Mouse (Mus musculus): ENCODE data around the gene Cenpm.
"Not testable (repeated sequence)": the region's sequence is repeated elsewhere in the genome, so short reads cannot be mapped to it uniquely, and the experiment has no call there.

The Cenpm gene

DNA sequence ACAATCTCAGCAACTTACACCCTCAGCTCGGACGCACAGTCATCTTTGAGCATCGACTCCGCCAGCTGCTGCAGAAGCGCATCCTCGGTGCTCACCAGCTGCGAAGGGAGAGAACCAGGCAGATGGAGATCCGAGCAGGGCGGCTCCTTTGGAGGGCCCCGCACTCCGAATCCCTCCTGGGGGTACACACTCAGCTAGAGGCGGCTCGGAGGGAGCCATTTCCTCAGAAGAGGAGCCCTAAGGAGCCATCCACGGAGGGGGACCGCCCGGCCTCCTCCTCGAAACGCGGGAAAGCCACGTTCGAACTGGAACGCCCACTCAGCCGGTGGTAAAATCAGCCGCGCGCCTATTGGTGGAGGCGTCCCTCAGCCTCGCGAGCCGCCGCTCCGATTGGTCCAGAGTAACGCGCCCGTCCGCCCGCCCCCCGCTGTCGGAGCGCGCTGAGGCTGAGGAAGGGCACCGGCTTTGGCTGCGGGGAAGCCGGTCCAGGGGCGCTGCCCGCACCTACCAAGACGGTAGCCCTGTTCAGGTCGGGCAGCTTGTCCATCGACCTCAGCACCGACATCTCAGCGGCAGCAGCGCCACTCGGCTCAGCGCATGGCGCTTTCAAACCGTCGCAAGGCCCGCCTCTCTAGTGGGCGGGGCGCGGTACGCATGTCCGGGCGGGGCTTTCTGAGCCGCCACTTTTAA is at the start of gene Cenpm:
TSS of gene Cenpm (minus strand) at position 634 of the 690 bp plus-strand sequence.
- peak; percentile 90 to 95 for DNase-seq (ENCODE audit: low spot score in 2 of 2)

DNA sequence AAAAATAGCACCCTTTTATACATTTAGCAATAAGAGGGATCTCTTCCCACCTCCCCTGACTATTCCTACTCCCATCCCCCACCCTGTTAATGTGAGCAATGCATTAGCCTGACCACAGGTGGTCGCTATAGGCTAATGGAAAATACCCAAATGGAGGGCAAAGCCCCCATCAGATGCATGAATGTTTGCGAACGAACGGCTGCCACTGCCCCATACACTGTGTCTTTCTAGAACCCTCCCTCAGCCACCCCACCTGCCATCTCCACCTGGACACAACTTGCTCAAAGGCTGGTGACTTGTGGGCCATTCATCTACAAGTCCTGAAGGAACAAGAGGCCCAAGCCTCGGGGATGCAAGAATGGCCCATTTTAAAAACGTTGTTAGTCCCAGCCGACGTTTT is 49.5 kb upstream of the Cenpm start:
- DNase-seq (ENCODE audit: low spot score in 2 of 2), result peak in 1 of 2 experiments; percentile 50

DNA sequence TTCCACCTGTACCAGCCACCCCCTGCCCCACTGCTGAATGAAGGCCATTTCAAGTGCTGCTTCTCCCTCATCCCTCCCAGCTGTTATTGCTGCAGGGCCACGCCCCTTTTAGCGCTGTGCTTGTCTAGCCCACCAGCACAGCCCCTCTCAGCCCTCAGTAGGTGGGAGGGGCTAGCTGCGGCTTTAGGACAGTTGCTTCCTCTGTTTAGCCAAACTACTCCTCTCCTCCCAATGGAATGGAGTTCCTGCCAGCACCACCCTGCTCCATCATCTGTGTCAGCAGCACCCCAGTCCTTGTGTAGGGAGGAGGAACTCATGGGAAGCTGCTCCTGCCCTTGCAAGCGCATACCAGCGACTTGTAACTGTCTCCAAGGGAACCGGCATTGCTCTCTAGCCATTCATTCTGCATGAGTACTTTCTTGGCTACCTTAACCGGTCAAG is 48.7 kb upstream of the Cenpm start:
- DNase-seq (ENCODE audit: low spot score in 2 of 2), result no peak

DNA sequence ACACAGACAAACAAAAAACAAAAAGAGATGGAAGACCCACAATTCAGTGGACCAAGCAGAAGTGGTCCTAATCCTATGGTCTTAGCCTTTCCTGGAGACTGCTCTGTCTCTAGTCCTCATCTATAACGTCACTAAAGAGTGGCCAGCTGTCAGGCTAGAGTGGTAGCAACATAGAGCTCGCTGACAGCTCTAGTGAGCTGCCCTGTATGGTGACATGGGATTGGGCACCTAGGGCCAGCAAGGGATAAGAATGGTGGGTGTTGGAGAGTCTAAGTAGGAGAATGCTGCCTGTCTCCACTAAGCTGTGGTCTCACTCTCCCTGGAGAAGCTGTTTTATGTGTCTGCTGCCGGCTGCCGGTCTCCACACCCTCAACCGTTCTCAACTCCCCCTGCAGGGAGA is 48.3 kb upstream of the Cenpm start:
- DNase-seq (ENCODE audit: low spot score in 2 of 2), result no peak

DNA sequence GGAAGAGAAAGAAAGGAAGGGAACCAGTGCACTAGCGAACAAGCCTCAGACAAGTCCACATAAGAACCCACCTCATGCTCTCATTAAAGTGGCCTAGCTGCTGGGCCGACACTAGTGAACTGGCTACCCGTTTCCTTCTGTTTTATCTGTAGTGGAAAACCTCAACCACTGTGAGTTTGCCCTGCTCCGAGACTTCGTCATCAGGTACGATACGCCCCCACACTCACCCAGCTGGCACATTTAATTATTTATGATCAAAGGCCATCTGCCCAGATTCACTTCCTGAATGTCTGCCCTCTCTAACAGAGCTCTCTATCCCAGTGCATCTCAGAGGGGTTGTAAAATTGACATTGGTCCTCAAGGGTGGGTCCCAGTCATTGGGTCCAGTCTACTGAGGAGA is 45.7 kb upstream of the Cenpm start:
- no peak for DNase-seq (ENCODE audit: low spot score in 2 of 2)

DNA sequence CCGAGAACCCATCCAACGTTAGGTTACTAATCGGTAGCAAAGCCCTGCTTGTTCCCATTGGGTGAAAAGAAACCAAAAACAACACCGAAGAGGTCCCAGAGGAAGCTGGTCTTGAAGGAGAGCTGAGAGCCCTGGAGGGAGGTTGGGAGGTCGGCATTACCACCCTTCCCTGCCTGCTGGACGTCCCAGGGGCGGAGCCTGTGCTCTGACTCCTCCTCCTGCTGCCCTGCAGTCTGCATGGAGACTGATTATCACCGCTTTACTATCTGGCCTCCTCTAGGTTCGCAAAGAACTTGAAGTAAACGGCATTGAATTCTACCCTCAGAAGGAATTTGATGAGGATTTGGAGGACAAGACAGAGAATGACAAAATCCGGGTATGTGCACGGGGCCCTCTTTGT is 41.6 kb upstream of the Cenpm start:
- DNase-seq (ENCODE audit: low spot score in 2 of 2), result no peak

DNA sequence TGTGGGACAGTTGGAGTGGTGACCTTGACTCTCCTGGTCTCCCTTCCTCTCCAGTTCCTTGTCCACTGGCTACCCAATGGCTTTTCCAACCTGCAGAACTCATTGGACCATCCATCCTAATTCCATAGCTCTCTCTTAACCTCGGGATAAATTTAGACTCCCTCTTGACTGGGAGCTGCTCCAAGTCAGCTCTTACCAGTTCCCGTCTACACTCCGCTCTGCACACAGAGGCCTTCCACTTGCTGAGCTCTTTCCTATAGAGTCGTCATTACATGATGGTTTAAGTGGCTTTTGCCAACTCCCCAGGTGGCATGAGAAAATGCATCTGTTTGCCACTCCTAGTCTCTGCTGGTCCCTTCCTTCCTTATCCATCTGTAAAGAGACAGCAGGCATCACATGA is 36.1 kb upstream of the Cenpm start:
- DNase-seq (ENCODE audit: low spot score in 2 of 2), result no peak

DNA sequence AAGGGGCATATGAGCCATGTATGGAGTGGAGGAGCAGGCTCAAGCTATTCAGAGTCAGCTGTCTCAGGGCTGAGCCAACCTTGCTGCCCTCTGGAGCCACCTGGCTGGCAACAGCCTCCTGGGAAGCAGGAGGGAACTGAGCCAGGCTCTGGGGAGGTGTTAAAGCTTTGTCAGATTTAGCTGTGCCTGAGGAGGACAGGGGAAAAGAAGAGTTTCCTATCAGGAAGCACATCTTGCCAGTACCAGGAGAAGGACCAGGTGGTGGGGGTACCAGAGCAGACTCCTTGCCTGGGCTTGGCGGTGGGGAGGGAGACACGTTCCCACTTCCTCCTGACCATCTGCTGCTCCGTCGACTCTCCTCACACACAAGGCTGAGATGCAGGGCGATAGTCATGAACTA is 33.0 kb upstream of the Cenpm start:
- peak in 1 of 2 experiments; percentile 50 for DNase-seq (ENCODE audit: low spot score in 2 of 2)

DNA sequence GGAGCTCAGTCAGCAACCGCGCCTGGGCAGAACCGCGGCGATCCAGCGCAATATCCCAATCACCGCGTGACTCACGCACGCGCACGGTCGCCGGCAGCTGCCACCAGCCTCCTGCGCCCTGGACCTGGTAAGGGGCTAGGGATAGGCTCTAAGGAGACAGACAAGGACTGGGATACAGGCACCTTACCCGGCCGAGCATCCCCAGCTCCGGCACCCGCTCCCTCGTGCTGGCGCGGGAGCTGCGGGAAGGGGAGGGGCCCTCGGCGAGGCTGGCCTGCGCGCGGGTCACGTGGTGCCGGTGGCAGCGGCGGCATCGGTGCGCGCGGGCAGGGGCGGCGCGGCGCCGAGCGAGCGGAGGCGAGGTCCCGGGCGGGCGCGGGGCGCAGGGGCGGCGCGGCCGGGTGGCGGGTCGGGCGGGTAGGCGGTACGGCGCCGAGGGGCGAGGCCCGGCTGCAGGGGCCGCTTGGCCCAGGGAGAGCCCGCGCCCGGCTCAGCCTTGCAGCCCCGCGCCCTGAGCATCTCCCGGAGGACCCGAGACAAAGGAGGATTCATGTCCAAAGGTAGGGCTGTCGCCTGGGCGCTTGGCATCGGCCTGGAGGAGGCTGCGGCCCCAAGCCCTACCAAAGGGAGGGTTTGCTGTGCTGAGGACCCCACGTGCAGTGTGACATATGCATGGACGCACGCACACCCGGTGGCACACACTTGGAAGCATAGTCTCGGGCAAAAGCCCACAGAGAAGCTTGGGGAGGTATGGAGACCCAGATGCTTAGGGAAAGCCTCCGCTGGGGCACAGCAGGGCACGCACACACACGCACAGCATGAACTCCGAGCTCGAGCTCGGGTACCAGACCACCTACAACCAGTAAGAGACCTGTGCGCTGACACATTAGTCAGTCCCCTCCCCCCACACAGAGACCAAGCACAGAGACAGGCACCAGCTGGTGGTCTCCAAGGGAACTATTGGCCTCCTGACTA is 30.7 kb upstream of the Cenpm start:
- DNase-seq (ENCODE audit: low spot score in 2 of 2), result peak; percentile 61 to 78

DNA sequence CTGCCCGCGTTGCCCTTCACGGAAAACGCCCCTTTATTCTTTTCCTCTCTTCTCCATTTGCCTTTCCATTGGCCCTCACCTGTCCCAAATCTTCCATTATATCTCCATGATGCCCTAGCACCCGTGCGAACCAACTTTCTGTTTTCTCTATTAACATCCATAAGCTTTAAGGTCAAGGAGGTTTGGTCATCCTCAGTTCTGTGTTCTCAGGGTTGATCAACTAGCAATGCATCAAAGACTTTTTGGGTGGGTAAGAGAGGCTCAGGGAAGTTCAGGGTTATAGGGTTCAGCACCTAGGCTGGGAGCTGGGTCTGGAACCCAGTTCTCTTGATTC is 30.0 kb upstream of the Cenpm start, which contains the start of gene Sept3:
TSS of gene Sept3 (plus strand) at position 301 of the 334 bp plus-strand sequence.
- DNase-seq (ENCODE audit: low spot score in 2 of 2), result no peak

DNA sequence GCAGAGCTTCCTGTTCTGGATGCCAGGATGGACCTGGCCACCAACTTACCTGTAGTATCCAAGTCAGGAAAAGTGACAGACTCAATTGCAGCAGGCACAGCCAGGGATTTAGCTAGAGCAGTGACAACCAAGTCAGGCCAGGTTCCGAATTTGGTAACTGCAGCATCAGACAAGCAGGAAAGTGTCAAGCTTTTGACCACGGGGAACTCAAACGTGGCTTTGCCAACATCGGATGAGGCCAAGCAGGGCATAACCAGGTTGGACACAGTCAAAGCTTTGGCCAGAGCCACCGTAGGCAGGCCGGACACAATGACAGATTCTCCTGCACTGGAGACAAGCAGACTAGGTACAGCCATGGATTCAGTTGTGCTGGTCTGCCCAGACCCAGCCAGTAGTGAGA is 27.7 kb upstream of the Cenpm start:
- no peak for DNase-seq (ENCODE audit: low spot score in 2 of 2)

DNA sequence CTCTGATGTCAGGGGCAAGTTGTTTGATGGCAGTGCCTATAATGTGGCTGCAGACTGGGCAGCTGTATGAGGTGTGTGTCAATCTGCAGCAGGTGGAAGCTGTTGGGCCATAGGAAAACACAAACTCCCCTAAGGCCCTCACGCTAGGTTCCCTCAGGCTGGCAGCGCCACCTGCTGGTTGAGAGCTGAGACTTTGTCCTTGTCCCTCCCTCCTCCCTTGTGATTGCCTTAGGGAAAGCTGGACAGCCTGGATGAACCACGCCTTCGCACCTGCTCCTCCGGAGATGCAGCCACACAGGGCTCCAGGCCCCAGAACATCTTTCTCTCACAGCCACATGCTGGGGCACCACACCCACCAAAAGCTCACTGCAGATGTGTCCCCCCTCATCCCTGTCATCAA is 26.7 kb upstream of the Cenpm start:
- peak; percentile 54 to 81 for DNase-seq (ENCODE audit: low spot score in 2 of 2)

DNA sequence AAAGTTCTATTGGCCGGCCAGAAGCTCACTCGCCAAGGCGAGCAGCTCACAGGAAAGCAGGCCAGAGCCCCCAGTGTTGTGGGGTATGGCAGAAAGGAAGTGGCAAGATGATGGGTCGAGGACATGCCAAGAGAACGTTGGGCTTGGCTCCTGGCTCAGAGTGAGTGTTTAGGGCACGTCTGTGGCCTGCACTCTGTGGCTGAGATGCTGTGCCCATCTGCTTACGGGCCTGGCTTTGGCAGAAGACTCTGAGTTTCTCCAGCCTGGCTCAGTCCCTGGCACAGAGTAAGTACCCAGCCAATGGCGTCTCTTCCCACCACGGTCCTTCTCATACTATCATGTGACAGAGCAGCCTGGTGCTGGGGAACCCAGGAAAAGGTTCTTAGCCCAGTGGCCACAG is 24.2 kb upstream of the Cenpm start:
- peak in 1 of 2 experiments; percentile 42 for DNase-seq (ENCODE audit: low spot score in 2 of 2)

DNA sequence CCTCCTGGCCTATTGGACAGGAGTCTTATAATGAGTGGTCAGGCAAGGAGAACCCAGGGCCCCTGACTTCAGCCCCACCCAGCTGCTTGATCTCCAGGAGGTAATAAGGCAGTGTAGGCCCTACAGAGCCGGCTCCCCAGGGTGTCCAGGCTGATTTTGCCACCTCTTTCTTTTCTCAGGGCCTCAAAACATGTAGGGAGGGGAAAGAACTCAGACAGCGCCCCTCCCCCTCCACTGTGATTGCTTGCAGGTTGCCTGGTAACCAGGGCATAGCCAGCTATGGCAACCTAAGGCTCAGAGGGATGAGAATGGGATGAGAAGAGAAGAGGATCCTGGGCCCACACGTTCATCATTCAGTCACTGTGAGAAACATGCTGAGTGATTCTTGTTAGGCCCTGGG is 23.6 kb upstream of the Cenpm start:
- peak in 1 of 2 experiments; percentile 49 for DNase-seq (ENCODE audit: low spot score in 2 of 2)

DNA sequence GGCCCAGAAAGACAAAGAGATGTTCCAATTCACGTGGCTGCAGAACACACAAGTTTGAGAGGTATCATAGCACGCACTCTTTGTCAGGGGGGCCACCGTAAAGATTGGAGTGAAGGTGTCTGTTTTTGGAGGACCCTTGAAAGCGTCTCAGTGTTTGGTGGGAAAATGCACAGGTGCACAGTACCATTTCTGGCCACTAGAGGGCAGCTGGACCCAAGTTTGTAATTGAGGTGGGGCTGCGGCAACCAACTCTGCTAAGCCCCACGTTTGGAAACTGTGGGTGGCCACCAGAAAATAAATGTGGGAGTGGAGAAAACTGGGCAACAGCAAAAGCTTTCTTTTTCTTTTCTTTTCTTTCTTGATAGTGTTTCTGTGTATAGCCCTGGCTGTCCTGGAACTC is 21.8 kb upstream of the Cenpm start:
- DNase-seq (ENCODE audit: low spot score in 2 of 2), result peak; percentile 64 to 83

DNA sequence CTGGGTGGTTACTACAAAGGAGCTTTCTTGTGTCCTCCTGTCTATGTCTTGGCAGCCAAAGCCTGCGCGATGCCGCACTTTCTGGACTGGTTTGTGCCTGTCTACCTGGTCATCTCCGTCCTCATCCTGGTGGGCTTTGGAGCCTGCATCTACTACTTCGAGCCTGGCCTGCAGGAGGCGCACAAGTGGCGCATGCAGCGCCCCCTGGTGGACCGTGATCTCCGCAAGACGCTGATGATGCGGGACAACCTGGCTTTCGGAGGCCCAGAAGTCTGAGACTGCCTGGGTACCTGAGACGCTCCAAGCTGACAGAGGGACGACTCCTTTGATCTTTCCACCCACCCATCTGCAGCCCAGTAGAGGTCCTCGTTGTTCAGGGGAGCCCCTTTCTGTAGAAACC is 15.0 kb upstream of the Cenpm start:
- peak; percentile 70 to 89 for DNase-seq (ENCODE audit: low spot score in 2 of 2)

DNA sequence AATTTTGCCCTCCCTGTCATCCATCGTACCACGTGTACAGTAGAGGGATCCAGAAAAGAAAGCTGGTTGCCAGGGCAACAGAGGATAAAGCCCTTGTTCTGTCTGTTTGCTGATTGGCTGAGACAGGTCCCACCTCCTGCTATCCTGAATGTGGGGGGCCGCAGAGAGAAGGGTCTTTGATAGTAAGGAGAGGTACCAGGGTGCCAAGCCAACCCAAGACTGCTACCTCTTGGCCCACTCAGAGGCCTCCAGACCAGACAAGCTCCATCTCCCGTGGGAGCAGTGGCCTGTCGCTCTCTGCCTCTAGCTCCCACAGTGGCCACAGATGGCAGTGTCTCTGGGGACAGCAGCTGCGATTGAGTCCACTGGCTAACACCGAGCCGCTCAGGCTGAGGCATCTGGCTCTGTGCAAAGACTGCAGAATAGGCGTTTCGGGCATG is 11.4 kb upstream of the Cenpm start:
- DNase-seq (ENCODE audit: low spot score in 2 of 2), result peak; percentile 39 to 68

DNA sequence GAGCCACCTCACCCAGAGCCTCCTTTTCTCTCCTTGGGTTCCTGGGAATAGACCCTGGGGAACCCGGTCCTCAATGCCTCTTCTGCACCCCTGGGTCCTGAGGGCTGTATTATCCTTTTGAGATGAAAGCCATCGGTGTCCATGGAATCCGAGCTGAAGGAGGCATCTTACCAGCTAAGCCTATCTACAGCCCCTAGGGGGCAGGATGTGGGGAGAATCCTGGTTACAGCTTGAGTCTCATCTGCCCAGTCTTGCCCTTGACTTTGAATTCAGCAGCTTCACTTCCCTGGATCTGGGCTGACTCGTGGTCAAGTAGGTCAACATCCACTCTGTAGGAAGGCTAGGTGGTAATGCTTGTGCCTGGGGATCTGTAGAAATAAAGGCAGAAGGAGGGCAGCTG is 10.7 kb upstream of the Cenpm start:
- DNase-seq (ENCODE audit: low spot score in 2 of 2), result no peak

DNA sequence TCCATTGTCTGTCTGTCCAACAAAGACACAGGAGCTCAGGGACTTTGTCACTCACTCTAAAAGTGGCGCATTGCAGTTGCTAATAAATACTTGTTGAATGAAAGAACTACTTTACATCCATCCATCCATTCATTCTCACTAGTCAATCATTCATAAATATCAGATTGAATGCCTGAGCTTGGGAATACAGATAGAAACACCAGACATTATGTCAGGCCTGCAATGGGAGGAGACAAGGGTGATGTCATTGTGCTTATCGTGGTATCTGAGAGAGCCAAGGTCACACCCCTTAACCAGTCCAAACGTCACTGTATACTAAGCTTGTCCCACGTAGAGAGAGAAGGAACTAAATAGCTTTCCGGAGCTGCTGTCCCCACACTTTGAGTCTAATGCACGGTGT is 7.5 kb upstream of the Cenpm start, which contains the start of gene 1500009C09Rik:
TSS of gene 1500009C09Rik (plus strand) at position 301 of the 400 bp plus-strand sequence.
- DNase-seq (ENCODE audit: low spot score in 2 of 2), result no peak

DNA sequence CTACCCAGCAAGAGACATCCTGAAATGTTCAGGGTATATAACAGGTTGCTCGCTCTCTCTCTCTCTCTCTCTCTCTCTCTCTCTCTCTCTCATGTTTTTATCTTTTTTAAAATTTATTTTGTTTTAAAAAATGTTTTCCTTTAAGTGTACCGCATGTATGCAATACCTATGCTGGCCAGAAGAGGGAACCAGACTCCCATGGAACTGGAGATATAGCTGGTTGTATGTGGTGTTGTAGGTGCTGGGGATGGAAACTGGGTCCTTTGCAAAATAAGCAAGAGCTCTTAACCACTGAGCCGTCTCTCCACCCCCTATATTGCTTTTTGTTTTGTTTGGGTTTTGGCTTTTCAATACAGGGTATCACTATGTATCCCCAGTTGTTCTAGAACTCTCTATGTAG is 7.0 kb upstream of the Cenpm start:
- DNase-seq (ENCODE audit: low spot score in 2 of 2), result no peak

DNA sequence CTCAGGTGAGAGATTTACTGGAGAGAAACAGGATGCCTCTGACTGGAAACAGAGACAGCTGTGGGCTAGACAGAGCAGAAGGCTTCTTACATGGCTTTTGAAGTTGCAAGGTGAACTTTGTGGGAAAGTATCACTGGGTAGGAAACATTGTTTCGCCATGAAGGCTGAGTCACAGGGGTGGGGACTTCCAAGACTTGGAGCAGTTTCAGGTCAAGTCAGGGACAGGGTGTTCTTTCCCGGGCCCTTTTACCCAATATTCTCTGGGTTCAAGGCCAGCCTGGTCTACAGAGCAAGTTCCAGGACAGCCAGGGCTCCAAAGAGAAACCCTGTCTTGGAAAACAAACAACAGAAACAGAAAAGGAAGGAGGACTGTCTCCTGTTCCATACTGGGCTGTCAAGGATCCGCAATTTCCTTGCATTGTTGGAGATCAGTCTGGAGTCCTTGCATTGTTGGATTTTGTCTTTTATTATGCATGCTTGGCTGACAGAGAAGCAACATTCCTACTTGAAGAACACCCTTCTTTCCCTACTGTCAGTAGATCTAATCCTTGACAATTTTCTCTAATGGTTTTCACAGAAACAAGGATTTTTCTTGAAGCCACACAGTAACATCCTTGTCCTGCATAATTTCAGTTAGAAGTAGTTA is 2.7 kb upstream of the Cenpm start:
- no peak for DNase-seq (ENCODE audit: low spot score in 2 of 2)

DNA sequence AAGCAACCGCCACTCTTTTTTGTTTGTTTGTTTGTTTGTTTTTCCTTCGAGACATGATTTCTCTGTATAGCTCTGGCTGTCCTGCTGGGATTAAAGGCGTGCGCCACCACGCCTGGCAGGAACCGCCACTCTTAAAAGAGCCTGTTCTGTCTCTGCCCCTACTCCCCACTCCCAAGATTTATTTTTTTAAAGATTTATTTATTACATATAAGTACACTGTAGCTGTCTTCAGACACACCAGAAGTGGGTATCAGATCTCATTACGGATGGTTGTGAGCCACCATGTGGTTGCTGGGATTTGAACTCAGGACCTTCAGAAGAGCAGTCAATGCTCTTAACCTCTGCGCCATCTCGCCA is 235 bp upstream of the Cenpm start:
- DNase-seq (ENCODE audit: low spot score in 2 of 2), result not testable (repeated sequence)

Data from cerebellum, postnatal 4 days (tissue).